In genomic region chr13:60809690-60810089, GRCm38 (mm10) we compare ENCODE assay signal across 39 mouse cellular contexts. TPM values are rescaled to one million over a fixed set of nuclear protein-coding genes. Genes with fewer than 3 reads are reported as not detected.
"Had no signal": no experiment of that assay in that cellular context is flagged by ENCODE, and none has a peak within 500 bp of the region (broad histone marks: within the 10 kb centered on the region; RNA-seq: fewer than 3 reads in every experiment).

No protein-coding gene starts in this region.

- H3K4me1 ChIP-seq: embryonic facial prominence, embryonic 12.5 days; embryonic facial prominence, embryonic 13.5 days; embryonic facial prominence, embryonic 15.5 days; forebrain, embryonic 10.5 days; forebrain, embryonic 12.5 days; forebrain, embryonic 13.5 days; forebrain, embryonic 15.5 days had no signal

- ATAC-seq: forebrain, embryonic 13.5 days; forebrain, embryonic 14.5 days; forebrain, embryonic 15.5 days; forebrain, embryonic 16.5 days had no signal

- H3K9me3 ChIP-seq: embryonic facial prominence, embryonic 12.5 days; embryonic facial prominence, embryonic 13.5 days; embryonic facial prominence, embryonic 15.5 days; forebrain, embryonic 10.5 days; forebrain, embryonic 12.5 days; forebrain, embryonic 13.5 days; forebrain, embryonic 15.5 days had no signal

- H3K27me3 ChIP-seq: embryonic facial prominence, embryonic 12.5 days; embryonic facial prominence, embryonic 13.5 days; embryonic facial prominence, embryonic 15.5 days; forebrain, embryonic 12.5 days; forebrain, embryonic 13.5 days; forebrain, embryonic 15.5 days had no signal

- H3K36me3 ChIP-seq: embryonic facial prominence, embryonic 12.5 days; embryonic facial prominence, embryonic 13.5 days; embryonic facial prominence, embryonic 15.5 days; forebrain, embryonic 10.5 days; forebrain, embryonic 12.5 days; forebrain, embryonic 15.5 days had no signal

- DNase-seq: cerebellum, adult 2 months; cerebellum, adult 8-10 months; cerebellum, adult 9-10 months; cerebellum, adult 9-11 months; cerebellum, postnatal 10 days; cerebellum, postnatal 14 days; cerebellum, postnatal 25 days; cerebellum, postnatal 36 days; embryo, embryonic 11 days; gastrocnemius, adult 2 months; gastrocnemius, postnatal 10 days; gastrocnemius, postnatal 14 days; gastrocnemius, postnatal 25 days; gastrocnemius, postnatal 36 days; heart, adult 11 months; heart, adult 18-20 months; heart, adult 2 months had no signal

- H3K9ac ChIP-seq: embryonic facial prominence, embryonic 12.5 days; embryonic facial prominence, embryonic 13.5 days; embryonic facial prominence, embryonic 15.5 days; forebrain, embryonic 12.5 days; forebrain, embryonic 13.5 days; forebrain, embryonic 15.5 days had no signal

- H3K4me3 ChIP-seq: embryonic facial prominence, embryonic 12.5 days; embryonic facial prominence, embryonic 13.5 days; embryonic facial prominence, embryonic 15.5 days; erythroblast, embryonic 14.5 days; forebrain, embryonic 10.5 days; forebrain, embryonic 12.5 days; forebrain, embryonic 13.5 days; forebrain, embryonic 15.5 days; gastrocnemius, adult 2 months; heart, adult 2 months had no signal

- H3K4me2 ChIP-seq: embryonic facial prominence, embryonic 12.5 days; embryonic facial prominence, embryonic 13.5 days; embryonic facial prominence, embryonic 15.5 days; forebrain, embryonic 12.5 days; forebrain, embryonic 13.5 days; forebrain, embryonic 15.5 days had no signal

- H3K27ac ChIP-seq: embryonic facial prominence, embryonic 12.5 days; embryonic facial prominence, embryonic 13.5 days; embryonic facial prominence, embryonic 15.5 days; forebrain, embryonic 10.5 days; forebrain, embryonic 12.5 days; forebrain, embryonic 13.5 days; forebrain, embryonic 15.5 days; gastrocnemius, adult 2 months; heart, adult 2 months had no signal

RNA-seq across cellular contexts. Expression of gene Ctsll3, which starts 7.0 kb away (rescaled TPM):
- total RNA-seq: common myeloid progenitor, adult 5-6 weeks; gastrocnemius, adult 18-20 months; gastrocnemius, adult 2 months; gastrocnemius, adult 8-10 months; gastrocnemius, postnatal 10 days; gastrocnemius, postnatal 14 days; gastrocnemius, postnatal 25 days; gastrocnemius, postnatal 36 days; gastrocnemius, postnatal 4 days; granulocyte monocyte progenitor cell, adult 5-6 weeks; heart, adult 18-20 months; heart, adult 2 months; heart, adult 8-10 months had no signal
- polyA plus RNA-seq: cerebellum, adult 2 months; cortical plate, adult 2 months; embryonic facial prominence, embryonic 11.5 days; embryonic facial prominence, embryonic 12.5 days; embryonic facial prominence, embryonic 13.5 days; erythroblast, embryonic 14.5 days; forebrain, embryonic 10.5 days; forebrain, embryonic 11.5 days; forebrain, embryonic 12.5 days; forebrain, embryonic 13.5 days; forebrain, embryonic 14.5 days; forebrain, embryonic 15.5 days; forebrain, embryonic 16.5 days; frontal cortex, adult 2 months; gonadal fat pad, adult 2 months; heart, adult 2 months had no signal

RNA-seq across cellular contexts. Expression of gene BC051665, which starts 23.5 kb away (rescaled TPM):
- total RNA-seq: common myeloid progenitor, adult 5-6 weeks; gastrocnemius, adult 18-20 months; gastrocnemius, adult 2 months; gastrocnemius, adult 8-10 months; gastrocnemius, postnatal 10 days; gastrocnemius, postnatal 14 days; gastrocnemius, postnatal 25 days; gastrocnemius, postnatal 36 days; gastrocnemius, postnatal 4 days; granulocyte monocyte progenitor cell, adult 5-6 weeks; heart, adult 18-20 months; heart, adult 2 months; heart, adult 8-10 months had no signal
- polyA plus RNA-seq: cerebellum, adult 2 months; cortical plate, adult 2 months; embryonic facial prominence, embryonic 11.5 days; embryonic facial prominence, embryonic 12.5 days; embryonic facial prominence, embryonic 13.5 days; embryonic facial prominence, embryonic 14.5 days; embryonic facial prominence, embryonic 15.5 days; erythroblast, embryonic 14.5 days; forebrain, embryonic 10.5 days; forebrain, embryonic 11.5 days; forebrain, embryonic 12.5 days; forebrain, embryonic 13.5 days; forebrain, embryonic 14.5 days; forebrain, embryonic 15.5 days; forebrain, embryonic 16.5 days; frontal cortex, adult 2 months; gonadal fat pad, adult 2 months; heart, adult 2 months had no signal

RNA-seq across cellular contexts. Expression of gene 4930486L24Rik, which starts 54.6 kb away (rescaled TPM):
- total RNA-seq: common myeloid progenitor, adult 5-6 weeks; gastrocnemius, adult 18-20 months; gastrocnemius, postnatal 4 days; heart, adult 2 months had no signal
- polyA plus RNA-seq: embryonic facial prominence, embryonic 11.5 days; embryonic facial prominence, embryonic 12.5 days; embryonic facial prominence, embryonic 14.5 days; erythroblast, embryonic 14.5 days; forebrain, embryonic 10.5 days; forebrain, embryonic 11.5 days; forebrain, embryonic 12.5 days; forebrain, embryonic 13.5 days; forebrain, embryonic 16.5 days had no signal
